Mouse (Mus musculus) gonadal fat pad, adult 2 months (tissue): ENCODE measurements around the gene Bub1. TPM values are rescaled to one million over a fixed set of nuclear protein-coding genes. Genes with fewer than 3 reads are reported as not detected.

Experiments used
- DNase-seq: peaks from one replicate; pipeline ENCODE4 v3.0.0-alpha.2; 2012; ENCODE audit warnings: low read depth
- polyA plus RNA-seq: library from polyadenylated mRNA; depleted of rRNA; stranded (reverse); fragments of >200 nt; gene quantifications from 2 replicates; pipeline ENCODE4 v1.2.3, GENCODE M21; 2012; rRNA removed

Bub1 gene
- polyA plus RNA-seq, 1 experiment, result 0.99 TPM

DNA sequence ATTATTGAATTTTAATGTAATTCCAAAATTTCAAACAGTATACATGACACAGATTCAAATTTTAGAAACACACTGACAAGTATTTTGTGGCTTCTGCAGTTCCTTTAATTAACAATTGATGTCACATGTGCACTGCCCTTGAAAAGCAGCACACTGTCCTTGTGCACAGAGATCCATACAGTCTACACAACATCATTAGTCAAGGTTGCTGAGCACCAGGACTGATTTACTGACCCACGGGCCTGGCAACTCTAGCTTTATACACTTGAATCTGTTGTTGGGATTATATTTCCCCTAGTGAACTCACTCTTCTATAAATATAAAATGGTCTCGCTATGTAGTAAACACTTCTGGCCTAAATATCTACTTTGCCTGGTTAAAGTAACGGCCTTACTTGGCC is 56.7 kb downstream of the Bub1 start:
- DNase-seq, result no peak

GRCm38 (mm10) chr2:127774578-127774941 is 57.1 kb downstream of the Bub1 start:
- no peak for DNase-seq

GRCm38 (mm10) chr2:127773938-127774577 is 57.6 kb downstream of the Bub1 start:
- no peak for DNase-seq

GRCm38 (mm10) chr2:127761587-127761986 is 70.1 kb downstream of the Bub1 start:
- no peak for DNase-seq

DNA sequence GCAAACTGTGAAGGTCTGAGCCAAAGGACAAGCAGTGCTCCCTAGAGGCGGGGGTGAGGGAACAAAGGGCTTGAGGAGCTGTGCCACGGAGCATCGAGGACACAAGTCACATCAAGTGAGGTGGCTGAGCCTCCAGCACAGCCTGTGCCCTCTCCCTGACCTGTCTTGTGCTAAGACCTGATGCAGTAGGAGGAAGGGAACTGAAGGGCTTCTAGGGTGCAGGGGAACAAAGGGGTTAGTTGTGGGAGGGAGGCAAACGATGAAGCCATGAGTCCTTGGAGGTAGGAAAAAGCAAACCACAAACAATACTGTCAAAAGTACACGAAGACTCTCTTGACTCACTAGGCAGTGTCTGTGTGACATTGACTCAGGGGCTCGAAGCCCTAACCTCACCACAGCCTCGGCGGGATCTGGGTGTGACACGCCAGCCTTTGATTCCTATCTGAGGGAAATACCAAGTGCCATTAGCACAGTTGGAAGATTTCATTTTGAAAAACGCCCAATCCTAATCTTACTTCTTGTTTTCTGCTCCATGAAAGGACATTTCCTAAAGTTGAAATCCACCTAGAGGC is 71.2 kb downstream of the Bub1 start:
- DNase-seq, result no peak

- no peak for DNase-seq
Observed at GRCm38 (mm10) chr2:127760014-127760413, 71.7 kb downstream of the Bub1 start.

GRCm38 (mm10) chr2:127759157-127759880 is 72.3 kb downstream of the Bub1 start:
- DNase-seq, result no peak

GRCm38 (mm10) chr2:127757171-127757570 is 74.5 kb downstream of the Bub1 start:
- DNase-seq, result no peak

DNA sequence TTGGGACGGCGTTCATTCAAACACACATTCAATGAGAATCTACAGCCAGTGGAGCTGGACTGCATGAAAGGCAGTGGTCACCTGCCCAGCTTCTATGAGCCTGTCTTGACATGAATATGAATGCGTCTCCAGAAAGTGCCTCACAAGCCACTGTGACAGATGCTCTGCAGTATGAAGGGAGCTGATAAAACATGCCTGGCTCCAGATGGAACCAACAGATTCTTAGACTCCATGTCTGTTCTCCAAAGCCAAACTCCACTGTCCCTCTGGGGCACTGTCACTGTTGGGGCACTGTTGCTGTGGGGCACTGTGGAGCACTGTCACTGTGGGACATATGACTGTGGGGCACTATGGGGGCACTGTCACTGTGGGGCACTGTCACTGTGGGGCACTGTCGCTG is 77.6 kb downstream of the Bub1 start:
- no peak for DNase-seq

- DNase-seq, result no peak
Observed at GRCm38 (mm10) chr2:127751849-127752610, 79.6 kb downstream of the Bub1 start.

Other genes with a start within 250 kb of the Bub1 start
- 4.1 TPM in 2 replicates for gene Zfp661, start 244.8 kb downstream of the Bub1 start, polyA plus RNA-seq
- gene Mrps5, start 244.6 kb downstream of the Bub1 start, polyA plus RNA-seq, result 37.3 and 44.0 TPM in 2 replicates
- gene Mal, start 175.2 kb downstream of the Bub1 start, polyA plus RNA-seq, result 35.7 and 66.3 TPM in 2 replicates
- gene Mall, start 101.9 kb downstream of the Bub1 start, polyA plus RNA-seq, result 10.8 and 13.1 TPM in 2 replicates
- 19.9 and 21.3 TPM in 2 replicates for gene Nphp1, start 43.0 kb downstream of the Bub1 start, polyA plus RNA-seq
- 74.5 and 96.6 TPM in 2 replicates for gene Mtln, start 39.4 kb downstream of the Bub1 start, polyA plus RNA-seq
- 1.2 and 1.6 TPM in 2 replicates for gene Acoxl, start 7.0 kb upstream of the Bub1 start, polyA plus RNA-seq